Mouse (Mus musculus) spleen, postnatal 10 days (tissue): ENCODE measurements around the gene Cnpy1.

Source experiments
- DNase-seq, 2 experiments: peaks; one replicate each; pipeline ENCODE4 v3.0.0; 2021 to 2022; ENCODE audit warnings: low spot score in 2 of 2

The Cnpy1 gene

DNA sequence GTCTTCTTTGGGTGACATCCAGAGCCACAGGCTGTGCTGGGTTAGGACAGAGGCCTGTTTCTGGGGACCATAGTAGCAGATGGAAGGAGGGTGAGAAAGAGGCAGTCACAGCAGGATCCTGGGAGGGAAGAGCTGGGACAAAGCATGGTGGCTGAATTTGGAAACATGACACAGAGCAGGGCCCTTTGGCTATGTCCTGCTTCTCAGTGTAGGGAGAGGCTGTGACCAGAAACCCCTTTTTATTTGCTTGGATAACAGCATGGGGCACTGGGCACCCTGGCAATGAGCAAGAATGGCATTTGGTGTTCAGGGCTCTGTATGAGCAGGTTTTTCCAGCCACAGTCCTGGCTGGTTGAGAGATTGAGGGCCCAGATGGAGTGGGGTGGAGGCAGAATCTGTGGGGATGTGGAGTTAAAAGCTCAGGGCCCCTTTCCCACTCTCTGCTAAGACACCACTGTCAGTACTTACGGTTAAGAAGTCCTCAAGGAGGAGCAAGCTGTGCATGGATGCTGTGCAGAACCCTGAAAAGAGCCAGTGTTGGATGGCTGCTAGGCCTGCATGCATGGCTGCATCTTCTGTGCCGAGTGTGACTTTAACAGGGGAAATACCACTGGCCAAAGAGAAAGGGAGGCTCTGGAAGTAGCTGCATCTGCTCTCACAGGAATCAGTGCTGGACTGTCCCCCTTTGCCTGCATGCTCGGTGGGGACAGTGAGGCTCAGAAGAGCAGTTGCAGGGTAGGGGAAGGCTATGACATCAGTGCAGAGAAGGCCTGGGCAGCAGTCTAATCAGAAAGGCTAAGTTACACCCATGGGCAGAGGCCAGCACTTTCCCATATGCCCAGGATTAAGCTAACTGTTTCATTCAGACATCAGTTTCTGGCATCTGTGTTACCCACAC lies 54.2 kb downstream of the Cnpy1 start:
- DNase-seq, result no peak

DNA sequence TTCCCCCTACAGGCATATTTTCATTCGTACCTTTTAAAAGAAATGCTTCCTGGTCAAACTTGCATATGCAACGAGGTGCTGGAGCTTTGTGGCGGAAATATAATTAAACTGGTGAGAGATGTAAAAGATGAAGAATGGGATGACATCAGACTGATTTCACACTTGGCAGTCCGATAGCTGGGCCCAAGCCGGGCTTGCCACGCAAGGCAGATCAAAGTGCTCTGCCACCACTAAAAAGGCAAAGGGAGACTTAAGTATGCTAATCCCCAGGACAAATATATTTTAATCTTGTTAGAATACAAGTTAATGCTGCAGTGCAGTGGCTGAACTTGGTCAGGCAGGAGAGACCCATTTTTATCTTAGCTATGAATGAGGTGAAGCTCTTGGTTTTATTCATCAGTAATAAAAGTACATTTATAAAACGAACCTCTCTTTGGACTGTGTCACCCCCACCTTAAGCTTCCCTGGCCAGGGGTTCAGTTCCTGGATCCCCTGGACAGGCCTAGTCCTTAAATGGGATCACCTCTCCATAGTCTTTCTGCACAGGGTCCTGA lies 66.3 kb downstream of the Cnpy1 start:
- DNase-seq, result no peak

DNA sequence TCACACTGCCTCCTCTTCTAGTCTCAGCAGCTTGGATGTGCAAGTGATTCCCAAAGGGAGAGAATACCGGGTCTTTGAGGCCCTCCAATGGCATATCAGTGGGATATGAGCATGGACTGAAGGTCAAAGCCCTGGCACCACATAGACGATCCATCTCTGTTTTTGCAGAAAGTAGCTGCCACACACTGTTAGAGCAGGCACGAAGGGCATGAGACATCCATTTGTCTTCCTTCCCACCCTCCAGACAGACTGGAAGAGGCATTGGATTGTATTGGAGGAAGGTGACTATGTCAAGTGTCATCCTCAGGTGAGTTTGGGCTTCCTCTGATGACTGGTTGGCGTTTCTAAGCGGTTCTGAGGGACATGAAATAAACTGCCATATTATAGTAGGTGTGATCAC lies 67.3 kb downstream of the Cnpy1 start:
- no peak for DNase-seq

DNA sequence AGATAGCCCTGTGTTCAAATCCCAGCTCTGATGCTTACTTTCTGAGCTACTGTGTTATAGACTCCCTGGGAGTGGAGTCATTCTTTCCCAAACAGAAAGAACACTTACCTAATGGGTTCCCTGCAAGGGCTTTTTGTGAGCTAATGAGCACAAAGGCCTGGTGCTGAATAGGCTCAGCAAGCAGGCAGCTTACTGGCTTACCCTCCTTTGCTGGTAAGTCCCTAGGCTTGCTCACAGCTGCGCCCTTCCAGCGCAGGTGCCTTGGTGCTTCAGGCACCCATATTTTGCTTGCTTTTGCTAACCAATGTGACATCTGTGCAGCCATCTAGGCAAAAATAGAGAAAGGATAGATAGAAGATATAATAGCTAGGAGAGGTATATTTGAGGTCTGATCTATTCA lies 69.0 kb downstream of the Cnpy1 start:
- DNase-seq, result no peak

- no peak for DNase-seq
Observed at GRCm38 (mm10) chr5:28176023-28176422, 69.6 kb downstream of the Cnpy1 start.

GRCm38 (mm10) chr5:28175570-28175919 lies 70.1 kb downstream of the Cnpy1 start:
- DNase-seq, result no peak

DNA sequence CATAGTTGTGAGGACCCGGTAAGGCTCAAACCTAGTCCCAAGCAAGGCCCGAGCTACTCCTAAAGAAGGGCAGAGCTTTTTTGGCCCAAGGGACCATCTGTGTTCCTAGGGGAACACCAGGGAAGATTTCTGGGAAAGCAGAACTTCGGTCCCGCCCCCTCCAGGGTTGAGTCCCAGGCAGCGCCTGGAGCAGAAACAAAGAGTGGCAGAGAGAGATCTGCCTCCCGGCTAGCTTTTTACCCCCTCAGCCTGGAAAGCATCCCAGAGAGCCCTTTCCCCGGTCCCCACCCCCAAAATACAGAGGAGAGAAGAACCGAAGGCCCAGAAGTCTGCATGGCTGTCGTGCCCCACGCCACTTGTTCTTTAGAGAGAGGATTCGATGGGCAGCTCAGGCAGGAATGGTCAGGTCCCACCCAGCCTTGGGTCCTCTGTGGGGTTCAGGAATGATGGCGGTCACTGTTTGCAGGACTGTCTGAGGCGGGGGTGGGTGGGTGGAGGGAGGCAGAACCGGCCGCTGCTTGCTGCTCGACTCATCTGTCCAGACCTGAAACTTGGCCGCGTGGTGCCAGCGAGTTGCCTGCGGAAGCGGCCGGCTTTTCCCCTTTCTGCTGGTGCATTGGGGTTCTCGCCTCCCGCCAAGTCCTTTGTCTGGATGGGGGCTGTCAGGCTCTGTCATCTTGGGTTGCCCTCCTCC lies 70.6 kb downstream of the Cnpy1 start:
- DNase-seq, result no peak

- DNase-seq, result no peak
Observed at GRCm38 (mm10) chr5:28174086-28174485, 71.5 kb downstream of the Cnpy1 start.

GRCm38 (mm10) chr5:28173674-28174073 lies 71.9 kb downstream of the Cnpy1 start:
- no peak for DNase-seq

GRCm38 (mm10) chr5:28172921-28173670 lies 72.5 kb downstream of the Cnpy1 start:
- no peak for DNase-seq

DNA sequence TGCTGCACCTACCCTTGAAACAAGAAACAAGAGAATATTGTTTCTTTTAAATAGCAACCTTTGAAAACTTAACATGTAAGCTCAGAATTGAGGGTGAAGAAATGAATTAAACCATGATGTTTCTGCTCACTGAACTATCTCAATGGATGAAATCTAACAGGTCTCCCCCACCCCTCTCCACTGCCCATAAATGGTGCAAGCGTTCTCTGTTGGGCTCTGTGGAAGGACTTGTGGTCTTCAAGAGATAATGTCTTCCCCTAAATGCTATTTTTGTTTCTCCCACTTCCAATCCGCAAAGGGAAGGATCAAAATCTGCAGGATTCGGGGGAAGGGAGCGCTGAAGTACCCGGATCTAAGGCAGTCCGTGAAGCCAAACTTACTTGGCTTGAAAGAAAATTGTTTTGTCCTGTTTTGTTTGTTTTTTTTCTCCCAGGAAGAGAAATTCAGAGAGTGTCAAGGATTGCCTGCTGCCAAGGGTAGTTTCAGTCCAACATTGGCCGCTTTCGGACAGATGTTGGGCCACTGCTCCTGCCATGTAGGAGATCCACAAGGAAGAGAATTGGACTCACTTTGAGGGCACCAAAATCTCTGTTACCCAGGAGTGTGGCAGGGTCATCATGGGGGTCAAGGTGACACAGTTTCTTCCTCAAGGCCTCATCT lies 73.2 kb downstream of the Cnpy1 start:
- no peak for DNase-seq

GRCm38 (mm10) chr5:28171667-28172066 lies 73.9 kb downstream of the Cnpy1 start:
- DNase-seq, result no peak

- DNase-seq, result no peak
Observed at GRCm38 (mm10) chr5:28170892-28171291, 74.7 kb downstream of the Cnpy1 start.

DNA sequence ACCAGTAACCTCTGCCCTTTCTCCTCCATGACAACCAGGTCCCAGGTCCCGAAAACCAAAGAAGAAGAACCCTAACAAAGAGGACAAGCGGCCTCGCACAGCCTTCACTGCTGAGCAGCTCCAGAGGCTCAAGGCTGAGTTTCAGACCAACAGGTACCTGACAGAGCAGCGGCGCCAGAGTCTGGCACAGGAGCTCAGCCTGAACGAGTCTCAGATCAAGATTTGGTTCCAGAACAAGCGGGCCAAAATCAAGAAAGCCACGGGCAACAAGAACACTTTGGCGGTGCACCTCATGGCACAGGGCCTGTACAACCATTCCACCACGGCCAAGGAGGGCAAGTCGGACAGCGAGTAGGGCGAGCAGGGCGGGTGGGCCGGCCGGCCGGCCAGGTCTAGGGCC lies 75.5 kb downstream of the Cnpy1 start:
- no peak for DNase-seq

- no peak for DNase-seq
Observed at GRCm38 (mm10) chr5:28169166-28169801, 76.3 kb downstream of the Cnpy1 start.

DNA sequence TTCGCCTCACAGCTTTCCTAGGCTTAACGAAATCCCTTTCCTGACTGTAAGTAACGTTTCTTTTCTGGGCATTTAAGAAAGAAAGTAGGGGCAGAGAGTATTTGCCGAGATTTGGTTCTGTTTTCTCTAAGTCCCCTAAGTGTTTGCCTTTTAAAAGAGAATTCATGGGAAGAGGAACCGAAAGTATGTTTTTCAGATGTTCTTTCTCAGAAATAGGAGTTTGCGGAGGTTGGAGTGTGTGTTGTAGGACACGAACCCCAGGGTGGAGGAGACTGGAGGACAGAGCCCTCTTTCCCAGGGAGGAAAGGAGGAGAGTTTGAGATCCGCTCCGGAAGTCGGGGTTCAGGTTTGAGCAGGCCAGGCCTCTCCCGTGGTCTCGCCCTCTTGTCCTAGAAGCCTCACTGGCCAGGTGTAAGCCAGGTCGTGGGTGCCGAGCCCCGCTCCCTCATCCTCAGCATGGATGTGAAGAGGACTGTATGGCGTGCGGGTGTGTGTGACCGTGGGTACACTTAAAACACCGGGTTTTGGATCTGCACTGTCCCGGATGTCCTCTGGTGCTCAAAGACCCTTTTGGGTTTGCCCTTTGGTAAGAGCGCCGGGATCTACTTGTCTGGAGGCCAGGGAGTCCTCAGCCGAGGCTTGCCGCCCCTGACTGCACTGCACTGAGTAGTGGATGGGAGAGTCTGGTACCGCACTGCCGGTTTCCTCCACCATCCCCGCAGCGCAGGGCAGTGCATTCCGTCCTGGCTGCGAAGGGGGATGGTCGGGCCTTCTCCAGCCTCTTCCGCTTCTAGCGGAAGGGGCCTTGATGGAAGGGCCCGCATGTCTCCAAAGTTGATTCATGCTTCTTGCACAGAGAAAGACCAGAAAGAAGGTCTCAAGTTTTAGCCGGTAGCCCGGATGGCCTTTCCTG lies 77.1 kb downstream of the Cnpy1 start:
- DNase-seq, result no peak

- no peak for DNase-seq
Observed at GRCm38 (mm10) chr5:28167611-28168252, 77.9 kb downstream of the Cnpy1 start.

GRCm38 (mm10) chr5:28166256-28167231 lies 79.1 kb downstream of the Cnpy1 start:
- peak; percentile 7 to 20 for DNase-seq
